Mouse (Mus musculus) kidney, postnatal 36 days (tissue): Measurements from ENCODE around the gene BC107364.
"Not testable (repeated sequence)": the region's sequence is repeated elsewhere in the genome, so short reads cannot be mapped to it uniquely, and the experiment has no call there.

Experiments
- DNase-seq, 2 experiments: peaks; one replicate each; pipeline ENCODE4 v3.0.0; 2021 to 2022; ENCODE audit warnings: mixed read lengths in 2 of 2

The BC107364 gene

GRCm38 (mm10) chr3:96449762-96450585 is 2.1 kb downstream of the BC107364 start:
- not testable (repeated sequence) for DNase-seq

GRCm38 (mm10) chr3:96445436-96445835 is 6.7 kb downstream of the BC107364 start:
- DNase-seq = no peak

GRCm38 (mm10) chr3:96440578-96440977 is 11.5 kb downstream of the BC107364 start:
- peak; percentile 69 to 82 for DNase-seq

GRCm38 (mm10) chr3:96435557-96436091 is 16.5 kb downstream of the BC107364 start:
- no peak for DNase-seq

GRCm38 (mm10) chr3:96432207-96432606 is 19.9 kb downstream of the BC107364 start:
- no peak for DNase-seq

GRCm38 (mm10) chr3:96429819-96430132 is 22.3 kb downstream of the BC107364 start:
- no peak for DNase-seq

- DNase-seq = no peak
Observed at GRCm38 (mm10) chr3:96428941-96429818, 22.9 kb downstream of the BC107364 start.

GRCm38 (mm10) chr3:96427761-96428462 is 24.2 kb downstream of the BC107364 start:
- DNase-seq = peak; percentile 14 to 24

GRCm38 (mm10) chr3:96427311-96427710 is 24.8 kb downstream of the BC107364 start:
- no peak for DNase-seq

GRCm38 (mm10) chr3:96426268-96426667 is 25.8 kb downstream of the BC107364 start:
- DNase-seq = no peak

- not testable (repeated sequence) for DNase-seq
Observed at GRCm38 (mm10) chr3:96424447-96424846, 27.7 kb downstream of the BC107364 start.

GRCm38 (mm10) chr3:96423889-96424288 is 28.2 kb downstream of the BC107364 start:
- DNase-seq = no peak

GRCm38 (mm10) chr3:96420796-96421195 is 31.3 kb downstream of the BC107364 start:
- no peak for DNase-seq

GRCm38 (mm10) chr3:96418902-96419301 is 33.2 kb downstream of the BC107364 start:
- not testable (repeated sequence) for DNase-seq

GRCm38 (mm10) chr3:96417850-96418815 is 34.0 kb downstream of the BC107364 start:
- DNase-seq = no peak

GRCm38 (mm10) chr3:96416595-96416994 is 35.5 kb downstream of the BC107364 start:
- no peak for DNase-seq

GRCm38 (mm10) chr3:96416056-96416455 is 36.0 kb downstream of the BC107364 start:
- DNase-seq = no peak

GRCm38 (mm10) chr3:96414951-96415327 is 37.2 kb downstream of the BC107364 start:
- no peak for DNase-seq

GRCm38 (mm10) chr3:96414126-96414950 is 37.8 kb downstream of the BC107364 start:
- peak; percentile 57 to 74 for DNase-seq

- DNase-seq = no peak
Observed at GRCm38 (mm10) chr3:96413581-96414125, 38.5 kb downstream of the BC107364 start.
